Mouse (Mus musculus) thymus, adult 2 months (tissue): Measurements from ENCODE around the gene Gm49318. TPM values are rescaled to one million over a fixed set of nuclear protein-coding genes. Genes with fewer than 3 reads are reported as not detected.

Experiments
- DNase-seq: peaks from one replicate; pipeline ENCODE4 v3.0.0; 2021
- H3K27ac ChIP-seq: fragments of 200-500 bp; 2 replicates; pipeline ENCODE4 v1.5.1; 2012; ENCODE audit warnings: low read length, control low read depth; ENCODE audit not compliant: control insufficient read depth, insufficient read depth
- H3K27me3 ChIP-seq: fragments of 200-500 bp; 2 replicates; pipeline ENCODE4 v1.6.1; 2012; ENCODE audit warnings: mild to moderate bottlenecking, low read length, moderate library complexity, mixed read lengths; ENCODE audit not compliant: control insufficient read depth, insufficient read depth
- H3K36me3 ChIP-seq: fragments of 200-500 bp; 2 replicates; pipeline ENCODE4 v1.6.1; 2012; ENCODE audit warnings: mild to moderate bottlenecking, low read length, moderate library complexity; ENCODE audit not compliant: control insufficient read depth, insufficient read depth
- H3K4me1 ChIP-seq: fragments of 200-500 bp; replicated peaks from 2 replicates; pipeline ENCODE4 v1.6.1; 2012; ENCODE audit warnings: low read length; ENCODE audit not compliant: control insufficient read depth, insufficient read depth
- H3K4me3 ChIP-seq: fragments of 200-500 bp; 2 replicates; pipeline ENCODE4 v1.5.1; 2012; ENCODE audit warnings: mild to moderate bottlenecking, low read length, control low read depth, moderate library complexity; ENCODE audit not compliant: control insufficient read depth, insufficient read depth
- CTCF ChIP-seq: fragments of 200-500 bp; IDR thresholded peaks from 2 replicates; pipeline ENCODE4 v1.5.1; 2012; ENCODE audit warnings: mild to moderate bottlenecking, control low read depth, low read length, moderate library complexity, borderline replicate concordance; ENCODE audit not compliant: control insufficient read depth, poor library complexity, insufficient read depth; ENCODE audit errors: extremely low read depth
- POLR2A ChIP-seq: fragments of 200-500 bp; IDR thresholded peaks from 2 replicates; pipeline ENCODE4 v1.6.1; 2012; ENCODE audit warnings: mild to moderate bottlenecking, low read length, control low read depth, moderate library complexity; ENCODE audit not compliant: control insufficient read depth, poor library complexity, insufficient read depth; ENCODE audit errors: extremely low read depth
- WGBS: fragments of 180-500 bp; shearing (Covaris S2); methylation state at CpG from one replicate; pipeline ENCODE4 v1.1.7; 2018; 5-methylcytosine and 5-hydroxymethylcytosine counted together
- polyA plus RNA-seq: library from polyadenylated mRNA; depleted of rRNA; stranded (reverse); fragments of >200 nt; gene quantifications from 2 replicates; pipeline ENCODE4 v1.2.3, GENCODE M21; 2012

Gene Gm49318
- polyA plus RNA-seq, 1 experiment: not detected

GRCm38 (mm10) chr9:22041832-22042231, 29.2 kb downstream of the Gm49318 start:
- DNase-seq: no peak
- Histone ChIP-seq H3K4me1 (no peaks in the 10 kb centered on the region), H3K36me3 (no peaks in the 10 kb centered on the region), H3K4me3 (no peak overlapping the region), H3K27me3 (no peaks in the 10 kb centered on the region), H3K27ac (no peak overlapping the region)
- WGBS: 69% methylated on average over 2 of the region's 2 CpGs
- TF ChIP-seq CTCF: no peak
- TF ChIP-seq POLR2A: no peak

DNA sequence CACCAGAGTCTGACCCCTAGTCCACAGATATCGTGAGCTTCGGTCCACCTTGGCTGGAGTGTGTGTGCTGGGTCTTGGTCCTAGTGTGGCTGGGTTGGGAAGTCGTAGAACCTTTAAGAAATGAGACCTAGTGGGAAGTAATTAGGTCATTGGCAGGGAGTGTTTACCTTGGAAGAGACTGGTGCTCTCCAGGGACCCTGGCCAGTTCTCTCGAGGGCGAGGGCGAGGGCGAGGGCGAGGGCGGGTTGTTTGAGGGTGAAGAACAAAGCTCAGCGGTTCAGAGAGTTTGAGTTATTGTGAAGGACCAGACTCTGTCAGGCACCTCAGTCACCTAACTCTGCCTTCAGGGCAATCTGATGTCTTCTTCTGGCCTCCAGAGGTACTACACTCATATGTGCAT, 33.2 kb downstream of the Gm49318 start:
- no peak overlapping the region for H3K27ac ChIP-seq
- no peak for DNase-seq
- TF ChIP-seq POLR2A (no peak), CTCF (no peak)
- no peaks in the 10 kb centered on the region for H3K36me3 ChIP-seq
- no peaks in the 10 kb centered on the region for H3K27me3 ChIP-seq
- H3K4me1 ChIP-seq: no peaks in the 10 kb centered on the region
- H3K4me3 ChIP-seq: no peak overlapping the region
- WGBS: 85% methylated on average over 10 of the region's 10 CpGs

GRCm38 (mm10) chr9:22035300-22036044, 35.6 kb downstream of the Gm49318 start:
- no peak for TF ChIP-seq CTCF
- no peak for TF ChIP-seq POLR2A
- 78% methylated on average over 6 of the region's 6 CpGs for WGBS

DNA sequence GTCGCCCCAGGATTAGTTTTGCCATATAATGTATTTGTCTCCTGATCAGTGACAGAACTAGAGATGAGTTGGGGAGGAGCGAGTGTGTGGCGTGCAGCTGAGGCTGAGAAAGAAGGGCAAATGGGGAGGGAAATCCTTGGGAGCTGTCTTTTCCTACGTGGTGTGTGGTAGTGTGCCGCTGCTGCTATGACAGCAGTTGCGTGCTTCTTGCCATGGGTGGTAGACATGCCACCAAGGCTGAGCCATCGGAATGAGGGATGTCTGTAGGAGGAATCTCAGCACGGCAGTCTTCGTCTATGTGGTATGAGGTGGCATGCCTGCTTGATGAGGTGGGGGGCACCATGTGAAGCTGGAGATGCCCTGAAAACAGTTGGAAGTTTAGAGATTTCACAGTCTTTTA, 40.7 kb downstream of the Gm49318 start:
- Histone ChIP-seq H3K36me3 (no peaks in the 10 kb centered on the region), H3K27me3 (no peaks in the 10 kb centered on the region), H3K4me3 (no peak overlapping the region), H3K4me1 (no peaks in the 10 kb centered on the region), H3K27ac (no peak overlapping the region)
- 96% methylated on average over 9 of the region's 9 CpGs for WGBS
- no peak for DNase-seq
- TF ChIP-seq POLR2A (no peak), CTCF (no peak)

More at GRCm38 (mm10) chr9:22035300-22036044, 35.6 kb downstream of the Gm49318 start:
- Histone ChIP-seq H3K4me1 (no peaks in the 10 kb centered on the region), H3K4me3 (no peak overlapping the region), H3K27ac (no peak overlapping the region), H3K27me3 (no peaks in the 10 kb centered on the region), H3K36me3 (no peaks in the 10 kb centered on the region)
- no peak for DNase-seq

DNA sequence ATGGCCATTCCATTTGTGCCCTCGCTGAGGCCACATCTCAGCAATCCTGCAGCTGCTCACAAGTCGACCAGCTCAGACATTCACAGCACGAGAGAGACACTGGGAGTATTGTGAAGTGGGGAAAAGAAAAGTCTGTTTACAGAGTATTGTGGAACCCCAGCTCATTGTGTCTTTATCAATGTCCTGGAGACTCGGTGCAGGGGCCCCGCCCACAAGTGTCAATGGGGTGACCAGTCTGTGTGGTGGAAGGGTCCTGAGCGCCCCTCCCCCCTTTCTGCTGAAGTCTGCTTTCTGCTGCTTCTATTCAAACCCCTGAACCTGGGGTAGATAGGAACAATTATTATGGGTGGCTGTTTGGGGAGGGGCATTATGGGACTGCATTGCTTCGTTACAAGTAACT, 42.6 kb downstream of the Gm49318 start:
- H3K4me3 ChIP-seq: no peak overlapping the region
- TF ChIP-seq POLR2A (no peak), CTCF (no peak)
- H3K36me3 ChIP-seq: no peaks in the 10 kb centered on the region
- no peaks in the 10 kb centered on the region for H3K27me3 ChIP-seq
- H3K4me1 ChIP-seq: no peaks in the 10 kb centered on the region
- WGBS: 73% methylated on average over 7 of the region's 7 CpGs
- no peak overlapping the region for H3K27ac ChIP-seq
- no peak for DNase-seq

DNA sequence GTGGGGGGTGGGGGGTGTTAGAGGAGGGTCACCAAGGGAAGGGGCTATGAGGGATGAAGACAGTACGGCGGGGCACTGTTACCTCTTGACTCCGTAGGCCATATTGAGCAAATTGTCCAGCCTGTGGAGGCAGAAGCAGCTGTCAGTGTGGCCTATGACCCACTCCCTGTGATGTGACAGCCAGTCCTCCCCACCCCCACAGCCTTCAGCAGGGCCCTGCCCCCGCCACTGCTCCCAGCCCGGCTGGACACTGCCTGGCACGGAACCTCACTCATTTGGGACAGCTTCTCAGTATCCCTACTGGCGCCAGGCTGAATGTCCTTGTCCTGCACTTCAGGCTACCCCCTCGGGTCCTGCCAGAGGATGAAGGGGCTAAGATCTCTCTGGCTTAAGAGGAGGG, 46.5 kb downstream of the Gm49318 start:
- Histone ChIP-seq H3K4me3 (no peak overlapping the region), H3K27me3 (no peaks in the 10 kb centered on the region), H3K36me3 (no peaks in the 10 kb centered on the region), H3K27ac (no peak overlapping the region), H3K4me1 (no peaks in the 10 kb centered on the region)
- no peak for TF ChIP-seq CTCF
- TF ChIP-seq POLR2A: no peak
- no peak for DNase-seq
- 88% methylated on average over 8 of the region's 8 CpGs for WGBS
